Mouse (Mus musculus) ZHBTc4 (cell line): ENCODE measurements around the gene Rai2.

ENCODE experiments used
- DNase-seq: peaks from one replicate; pipeline ENCODE4 v3.0.0-alpha.2; 2011; ENCODE audit warnings: low read depth, low spot score

Gene Rai2

GRCm38 (mm10) chrX:161826186-161826585 is 109.3 kb downstream of the Rai2 start:
- DNase-seq: peak; percentile 22
